Mouse (Mus musculus) bone marrow macrophage, adult 2 months (primary cell): ENCODE results near the gene Dse.

Experiments used
- CTCF ChIP-seq: IDR thresholded peaks from 2 replicates; pipeline ENCODE4 v1.5.1; 2012; ENCODE audit warnings: low read depth, mild to moderate bottlenecking, low read length, moderate library complexity
- POLR2A ChIP-seq: IDR thresholded peaks from 2 replicates; pipeline ENCODE4 v1.6.1; 2012; ENCODE audit warnings: mild to moderate bottlenecking, low read depth, low read length, borderline replicate concordance

- TF ChIP-seq POLR2A = no peak
- TF ChIP-seq CTCF = no peak
Observed at GRCm38 (mm10) chr10:34238536-34238935, 31.0 kb upstream of the Dse start.
